Mouse (Mus musculus) megakaryocyte, embryonic 14.5 days (primary cell): ENCODE measurements around the gene Hnrnpdl. TPM values are rescaled to one million over a fixed set of nuclear protein-coding genes. Genes with fewer than 3 reads are reported as not detected.

Experiments used
- H3K27me3 ChIP-seq: replicated peaks from 2 replicates; pipeline ENCODE3; 2012; ENCODE audit warnings: inconsistent platforms
- H3K36me3 ChIP-seq: replicated peaks from 2 replicates; pipeline ENCODE3; 2012; ENCODE audit warnings: low read length, inconsistent platforms, mixed read lengths
- H3K4me1 ChIP-seq: 2 replicates; pipeline ENCODE4 v1.6.1; 2012; ENCODE audit warnings: inconsistent platforms
- H3K4me3 ChIP-seq: replicated peaks from 2 replicates; pipeline ENCODE3; 2012; ENCODE audit warnings: moderate library complexity, mild to moderate bottlenecking, inconsistent platforms
- H3K9me3 ChIP-seq: 2 replicates; pipeline ENCODE4 v1.6.1; 2012; ENCODE audit warnings: inconsistent platforms
- FLI1 ChIP-seq: IDR thresholded peaks from 2 replicates; pipeline ENCODE4 v1.6.1; 2012; ENCODE audit warnings: low read length, inconsistent platforms, mixed read lengths
- GATA1 ChIP-seq: IDR thresholded peaks from 3 replicates; pipeline ENCODE4 v1.6.1; 2012; ENCODE audit warnings: mixed read lengths, low read length, inconsistent platforms, borderline replicate concordance
- polyA plus RNA-seq: library from polyadenylated mRNA; stranded (reverse); fragments of >175 nt; gene quantifications from 2 replicates; pipeline ENCODE4 v1.2.3, GENCODE M21; 2012; ENCODE audit warnings: low replicate concordance; ENCODE audit not compliant: insufficient read depth

The Hnrnpdl gene
- polyA plus RNA-seq, 1 experiment, result 67.8 TPM

- H3K9me3 ChIP-seq, result peaks cover 13% of the 10 kb centered on the region
- no peak overlapping the region for H3K4me3 ChIP-seq
- no peak for TF ChIP-seq GATA1
- no peak for TF ChIP-seq FLI1
- peaks cover 26% of the 10 kb centered on the region for H3K4me1 ChIP-seq
- no peaks in the 10 kb centered on the region for H3K27me3 ChIP-seq
- peaks cover 6% of the 10 kb centered on the region for H3K36me3 ChIP-seq
Measured at GRCm38 (mm10) chr5:100007040-100007375, 32.5 kb downstream of the Hnrnpdl start.

- peaks cover 6% of the 10 kb centered on the region for H3K36me3 ChIP-seq
- H3K4me3 ChIP-seq, result no peak overlapping the region
- no peaks in the 10 kb centered on the region for H3K27me3 ChIP-seq
- H3K4me1 ChIP-seq, result peaks cover 26% of the 10 kb centered on the region
- TF ChIP-seq FLI1, result no peak
- H3K9me3 ChIP-seq, result peaks cover 13% of the 10 kb centered on the region
Measured at GRCm38 (mm10) chr5:100006324-100007039, 33.0 kb downstream of the Hnrnpdl start.

GRCm38 (mm10) chr5:100005896-100006295 is 33.6 kb downstream of the Hnrnpdl start:
- Histone ChIP-seq H3K27me3 (peaks cover 1% of the 10 kb centered on the region), H3K36me3 (peaks cover 6% of the 10 kb centered on the region), H3K4me1 (peaks cover 26% of the 10 kb centered on the region), H3K9me3 (peaks cover 13% of the 10 kb centered on the region), H3K4me3 (no peak overlapping the region)
- TF ChIP-seq FLI1 (no peak), GATA1 (no peak)

GRCm38 (mm10) chr5:100005431-100005830 is 34.0 kb downstream of the Hnrnpdl start:
- H3K36me3 ChIP-seq, result peaks cover 6% of the 10 kb centered on the region
- H3K4me1 ChIP-seq, result peaks cover 29% of the 10 kb centered on the region
- peaks cover 13% of the 10 kb centered on the region for H3K9me3 ChIP-seq
- H3K27me3 ChIP-seq, result peaks cover 3% of the 10 kb centered on the region
- TF ChIP-seq FLI1 (no peak), GATA1 (no peak)
- no peak overlapping the region for H3K4me3 ChIP-seq

GRCm38 (mm10) chr5:100003895-100004294 is 35.6 kb downstream of the Hnrnpdl start:
- peaks cover 3% of the 10 kb centered on the region for H3K27me3 ChIP-seq
- peak overlapping the region; percentile 46 for H3K4me3 ChIP-seq
- TF ChIP-seq FLI1 (no peak), GATA1 (no peak)
- H3K4me1 ChIP-seq, result peaks cover 32% of the 10 kb centered on the region
- peaks cover 17% of the 10 kb centered on the region for H3K9me3 ChIP-seq
- H3K36me3 ChIP-seq, result peaks cover 6% of the 10 kb centered on the region

- peaks cover 36% of the 10 kb centered on the region for H3K9me3 ChIP-seq
- H3K4me3 ChIP-seq, result no peak overlapping the region
- no peak for TF ChIP-seq GATA1
- no peak for TF ChIP-seq FLI1
- peaks cover 6% of the 10 kb centered on the region for H3K36me3 ChIP-seq
- peaks cover 14% of the 10 kb centered on the region for H3K4me1 ChIP-seq
- H3K27me3 ChIP-seq, result peaks cover 3% of the 10 kb centered on the region
Measured at GRCm38 (mm10) chr5:100000500-100000899, 39.0 kb downstream of the Hnrnpdl start.

- peaks cover 13% of the 10 kb centered on the region for H3K4me1 ChIP-seq
- peaks cover 6% of the 10 kb centered on the region for H3K36me3 ChIP-seq
- H3K27me3 ChIP-seq, result peaks cover 3% of the 10 kb centered on the region
- TF ChIP-seq FLI1, result no peak
- TF ChIP-seq GATA1, result no peak
- peaks cover 38% of the 10 kb centered on the region for H3K9me3 ChIP-seq
- H3K4me3 ChIP-seq, result no peak overlapping the region
Measured at GRCm38 (mm10) chr5:100000048-100000447, 39.4 kb downstream of the Hnrnpdl start.

- H3K9me3 ChIP-seq, result peaks cover 35% of the 10 kb centered on the region
- no peaks in the 10 kb centered on the region for H3K36me3 ChIP-seq
- no peaks in the 10 kb centered on the region for H3K27me3 ChIP-seq
- H3K4me1 ChIP-seq, result no peaks in the 10 kb centered on the region
- H3K4me3 ChIP-seq, result no peak overlapping the region
- TF ChIP-seq GATA1 (no peak), FLI1 (no peak)
Measured at GRCm38 (mm10) chr5:99994680-99995079, 44.8 kb downstream of the Hnrnpdl start.

GRCm38 (mm10) chr5:99994166-99994565 is 45.3 kb downstream of the Hnrnpdl start:
- peaks cover 35% of the 10 kb centered on the region for H3K9me3 ChIP-seq
- no peaks in the 10 kb centered on the region for H3K27me3 ChIP-seq
- no peak overlapping the region for H3K4me3 ChIP-seq
- H3K4me1 ChIP-seq, result no peaks in the 10 kb centered on the region
- TF ChIP-seq GATA1 (no peak), FLI1 (no peak)
- no peaks in the 10 kb centered on the region for H3K36me3 ChIP-seq

Other genes starting within 250 kb of the Hnrnpdl start
- gene Vamp9, start 133.4 kb downstream of the Hnrnpdl start, polyA plus RNA-seq, result not detected in 2 replicates
- gene Hnrnpd, start 60.7 kb downstream of the Hnrnpdl start, polyA plus RNA-seq, result 145 and 260 TPM in 2 replicates
- gene 4930524J08Rik, start 60.6 kb downstream of the Hnrnpdl start, polyA plus RNA-seq, result 2.5 TPM in 1 of 2 replicates, not detected in the other
- 17.0 and 25.2 TPM in 2 replicates for gene Enoph1, start 321 bp upstream of the Hnrnpdl start, polyA plus RNA-seq
- 0.11 TPM in 1 of 2 replicates, not detected in the other for gene Tmem150c, start 120.1 kb upstream of the Hnrnpdl start, polyA plus RNA-seq